Mouse (Mus musculus): ENCODE data around the gene Phgdh.

Phgdh gene

DNA sequence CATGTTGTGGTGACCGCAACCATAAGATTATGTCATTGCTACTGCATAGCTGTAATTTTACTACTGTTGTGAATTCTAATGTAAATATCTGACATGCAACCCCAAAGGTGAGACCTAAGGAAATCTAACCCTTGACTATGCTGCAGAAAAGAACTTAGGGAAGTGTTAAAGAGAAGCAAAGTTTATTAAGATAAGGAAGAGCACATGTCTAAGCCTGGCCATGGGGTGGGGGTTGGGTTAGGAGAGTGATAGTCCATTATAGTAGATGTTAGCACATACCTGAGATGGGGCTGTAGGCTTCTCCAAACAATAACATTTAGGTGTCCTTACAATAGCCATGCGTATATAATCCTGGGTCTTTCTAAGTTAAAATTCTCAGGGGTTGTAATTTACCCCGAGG, 3.4 kb upstream of the Phgdh start:
- DNase-seq (ENCODE audit: low spot score), result no peak

- no peak for DNase-seq (ENCODE audit: low spot score)
Observed at GRCm38 (mm10) chr3:98340818-98341594, 1.2 kb upstream of the Phgdh start.

DNA sequence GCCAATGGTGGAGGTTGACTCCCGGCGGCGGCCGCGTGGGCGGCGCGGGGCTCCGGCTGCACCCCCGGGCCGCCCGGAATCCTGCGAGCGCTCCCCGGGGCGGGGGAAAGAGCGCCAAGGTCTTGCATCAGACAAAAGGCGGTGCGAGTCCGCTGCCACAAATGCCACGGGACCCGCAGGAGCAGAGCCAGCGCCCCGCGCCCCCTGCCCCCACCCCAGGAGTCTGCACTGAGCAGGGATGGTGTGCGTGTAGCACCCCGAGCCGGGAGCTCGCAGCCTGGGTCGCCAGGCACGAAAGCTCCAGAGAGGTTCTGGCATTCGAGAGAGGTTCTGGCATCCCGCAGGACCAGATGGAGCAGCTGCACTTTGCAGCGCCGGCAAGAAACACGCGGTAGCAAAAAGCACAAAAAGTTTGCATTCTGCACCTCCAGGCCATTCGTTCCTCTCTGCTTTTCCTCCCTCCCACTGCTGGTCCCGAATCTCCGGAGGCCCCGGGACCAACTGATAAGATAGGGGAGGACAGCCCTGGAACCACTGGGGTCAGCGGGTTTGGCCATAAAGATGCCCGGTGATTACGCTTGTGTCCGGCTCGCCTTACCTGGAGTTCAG, 589 bp downstream of the Phgdh start:
- DNase-seq (ENCODE audit: low spot score), result peak; percentile 52

- peak; percentile 80 for DNase-seq (ENCODE audit: low spot score)
Observed at GRCm38 (mm10) chr3:98338584-98339041, 1.2 kb downstream of the Phgdh start.

- DNase-seq (ENCODE audit: low spot score), result no peak
Observed at GRCm38 (mm10) chr3:98336661-98337654, 2.8 kb downstream of the Phgdh start.

- DNase-seq (ENCODE audit: low spot score), result no peak
Observed at GRCm38 (mm10) chr3:98335886-98336285, 3.9 kb downstream of the Phgdh start.

DNA sequence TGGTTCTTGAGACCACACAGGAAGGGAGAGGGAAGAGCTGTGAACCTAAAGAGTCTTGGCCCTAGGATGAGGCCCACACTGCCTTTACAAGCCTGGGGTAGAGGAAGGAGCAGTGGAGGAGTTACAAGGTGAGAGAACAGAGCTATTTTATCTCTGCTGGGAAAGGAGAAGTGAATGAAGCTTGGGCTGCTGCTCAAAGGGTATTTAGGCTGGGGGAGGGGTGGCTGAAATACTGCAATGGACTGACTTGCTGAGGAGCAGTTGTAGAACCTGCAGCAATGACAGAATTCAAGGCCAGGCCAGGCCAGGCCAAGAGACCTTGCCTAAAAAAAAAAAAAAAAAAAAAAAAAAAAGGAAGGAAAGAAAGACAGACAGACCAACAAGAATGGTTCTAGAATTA, 4.5 kb downstream of the Phgdh start:
- no peak for DNase-seq (ENCODE audit: low spot score)

GRCm38 (mm10) chr3:98334010-98334409, 5.8 kb downstream of the Phgdh start:
- no peak for DNase-seq (ENCODE audit: low spot score)

DNA sequence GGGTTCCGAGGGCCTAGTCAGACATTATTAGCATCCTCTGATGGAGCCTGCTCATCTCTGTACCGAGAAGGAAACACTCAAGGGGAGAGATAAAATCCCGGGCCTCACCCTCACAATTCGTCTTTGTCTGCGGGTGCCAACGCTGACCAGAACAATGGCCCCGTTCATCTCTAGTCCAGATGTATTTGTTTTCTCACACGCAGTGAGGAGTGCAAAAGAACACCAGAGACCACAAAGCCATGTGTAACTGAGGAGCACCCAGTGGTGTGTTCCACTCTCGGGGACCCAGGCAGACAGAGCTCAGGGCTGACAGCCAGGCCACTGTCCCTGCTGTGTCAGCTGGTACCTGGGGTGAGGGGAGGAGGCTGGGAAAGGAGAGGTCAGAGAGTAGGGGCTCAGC, 15.6 kb downstream of the Phgdh start:
- DNase-seq (ENCODE audit: low spot score), result no peak

- no peak for DNase-seq (ENCODE audit: low spot score)
Observed at GRCm38 (mm10) chr3:98322209-98322608, 17.6 kb downstream of the Phgdh start.

DNA sequence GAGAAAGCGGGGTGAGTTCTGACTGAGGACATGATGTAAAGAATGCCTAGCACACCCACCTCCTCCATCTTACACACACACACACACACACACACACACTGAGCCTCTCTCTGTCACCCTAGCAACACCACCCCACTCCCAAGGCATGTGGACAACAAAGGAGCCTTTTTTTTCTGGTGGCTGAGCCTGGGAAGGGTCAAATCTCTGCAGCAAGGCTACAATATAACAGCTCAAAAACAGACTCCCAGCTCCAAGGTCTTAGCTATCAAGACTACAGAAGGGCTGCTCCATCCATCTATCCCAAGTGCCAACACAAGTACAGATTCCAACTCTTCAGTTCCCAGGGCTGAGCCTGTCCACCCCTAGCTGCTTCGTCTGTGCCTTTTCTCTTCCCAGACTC, 20.6 kb downstream of the Phgdh start:
- DNase-seq (ENCODE audit: low spot score), result no peak

DNA sequence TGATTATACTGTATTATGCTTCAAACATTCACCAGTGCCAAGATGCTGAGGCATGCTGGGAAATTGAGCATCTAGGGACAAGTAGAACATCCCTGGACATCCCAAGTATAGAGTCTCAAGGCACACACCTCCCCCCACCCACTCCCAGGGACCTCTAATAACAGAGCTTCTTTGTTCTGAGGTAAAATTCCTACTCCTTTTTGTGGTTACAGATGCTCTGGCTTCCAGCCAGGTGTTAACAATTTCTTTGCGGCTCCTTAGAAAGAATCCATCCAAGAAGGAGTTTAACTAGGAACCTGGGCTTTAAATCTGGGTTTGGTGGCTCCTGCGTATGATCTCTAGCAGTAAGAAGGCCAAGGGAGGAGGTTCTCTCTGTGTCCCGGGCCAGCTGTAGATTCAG, 22.6 kb downstream of the Phgdh start:
- no peak for DNase-seq (ENCODE audit: low spot score)

GRCm38 (mm10) chr3:98315181-98315580, 24.6 kb downstream of the Phgdh start:
- DNase-seq (ENCODE audit: low spot score), result no peak

DNA sequence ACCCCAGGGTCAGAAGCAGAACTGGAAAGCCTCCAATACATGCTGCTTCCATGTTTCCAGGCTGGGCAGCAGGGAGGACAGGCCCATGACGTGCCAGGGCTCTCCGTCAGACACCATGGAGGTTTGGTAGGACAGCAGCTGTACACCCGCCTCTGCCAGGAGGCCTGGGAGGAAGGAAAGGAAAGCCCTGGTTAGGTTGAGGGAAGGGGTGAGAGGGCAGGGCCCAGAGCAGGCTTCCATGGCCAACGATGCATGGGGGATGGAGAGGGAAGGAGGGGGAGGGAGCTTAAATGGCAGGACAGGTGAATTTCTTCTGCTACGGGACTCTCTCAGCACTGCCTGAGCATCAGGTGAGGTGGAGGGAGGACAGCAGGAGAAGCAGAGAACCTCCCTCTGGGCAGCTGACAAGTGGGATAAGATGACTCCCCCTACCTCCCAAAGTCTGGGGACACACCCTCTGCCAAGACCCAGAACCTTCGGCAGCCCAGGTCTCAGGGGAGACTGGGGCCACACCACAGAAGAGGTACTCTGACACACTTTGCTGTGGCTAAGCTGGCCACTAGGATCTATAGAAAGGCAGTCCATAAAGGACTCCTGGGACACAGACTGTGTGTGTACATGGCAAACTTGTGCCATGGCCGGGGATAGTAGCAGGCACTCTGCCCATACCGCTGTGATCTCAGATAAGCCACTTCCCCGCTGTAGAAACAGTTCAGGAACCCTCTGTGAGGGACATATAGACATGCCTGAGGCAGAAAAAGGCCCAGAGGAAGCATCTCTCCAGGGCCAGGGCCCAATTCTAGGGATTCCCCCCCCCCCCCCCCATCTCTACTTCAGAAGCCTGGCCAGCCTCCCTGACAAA, 26.3 kb downstream of the Phgdh start:
- no peak for DNase-seq (ENCODE audit: low spot score)

GRCm38 (mm10) chr3:98312867-98313266, 26.9 kb downstream of the Phgdh start:
- DNase-seq (ENCODE audit: low spot score), result peak; percentile 53

DNA sequence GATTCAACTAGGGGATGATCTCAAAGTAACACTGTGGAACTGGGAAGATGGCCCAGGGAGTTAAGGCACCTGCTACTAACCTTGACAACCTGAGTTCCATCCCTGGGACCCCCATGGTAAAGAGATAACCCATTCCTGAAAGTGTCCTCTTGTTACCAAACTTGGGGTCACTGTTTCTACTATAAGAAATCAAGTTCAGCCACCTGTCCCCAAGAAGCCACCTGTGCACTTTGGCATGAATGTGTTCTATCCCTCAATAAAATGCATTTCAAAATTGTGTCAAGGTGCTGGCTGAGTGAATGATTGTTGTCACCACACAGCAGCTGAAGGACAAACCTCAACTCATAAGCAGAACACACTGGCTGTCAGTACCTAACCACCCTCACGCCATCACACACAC, 29.3 kb downstream of the Phgdh start:
- DNase-seq (ENCODE audit: low spot score), result no peak

- DNase-seq (ENCODE audit: low spot score), result no peak
Observed at GRCm38 (mm10) chr3:98308606-98309005, 31.2 kb downstream of the Phgdh start.

GRCm38 (mm10) chr3:98301761-98302160, 38.0 kb downstream of the Phgdh start:
- peak; percentile 57 for DNase-seq (ENCODE audit: low spot score)

GRCm38 (mm10) chr3:98300266-98300665, 39.5 kb downstream of the Phgdh start:
- no peak for DNase-seq (ENCODE audit: low spot score)

- no peak for DNase-seq (ENCODE audit: low spot score)
Observed at GRCm38 (mm10) chr3:98299391-98300100, 40.2 kb downstream of the Phgdh start.

- no peak for DNase-seq (ENCODE audit: low spot score)
Observed at GRCm38 (mm10) chr3:98295965-98296364, 43.8 kb downstream of the Phgdh start.
